ENCODE assay signal across 17 mouse cellular contexts in genomic region chr14:37139051-37139710, GRCm38 (mm10). TPM values are rescaled to one million over a fixed set of nuclear protein-coding genes. Genes with fewer than 3 reads are reported as not detected.
"Had no signal": no experiment of that assay in that cellular context is flagged by ENCODE, and none has a peak within 500 bp of the region (broad histone marks: within the 10 kb centered on the region; RNA-seq: fewer than 3 reads in every experiment).

No protein-coding gene starts in this region.

- H3K4me2 ChIP-seq: liver, embryonic 12.5 days; lung, embryonic 15.5 days; neural tube, embryonic 12.5 days; stomach, embryonic 15.5 days had no signal

- H3K4me1 ChIP-seq: liver, embryonic 12.5 days; stomach, embryonic 15.5 days had no signal

- DNase-seq: lung, postnatal 14 days; midbrain, embryonic 14.5 days; retina, postnatal 1 day; right cerebral cortex, postnatal 4 days; spleen, adult 18-20 months; thymus, postnatal 4 days had no signal

- H3K36me3 ChIP-seq: limb, embryonic 10.5 days; liver, embryonic 12.5 days; lung, embryonic 15.5 days; midbrain, embryonic 10.5 days; neural tube, embryonic 12.5 days; stomach, embryonic 15.5 days had no signal

- H3K27ac ChIP-seq: hindbrain, postnatal 0 days; left cerebral cortex, adult 2 months; limb, embryonic 10.5 days; liver, embryonic 12.5 days; lung, embryonic 15.5 days; midbrain, embryonic 10.5 days; neural tube, embryonic 12.5 days; stomach, embryonic 15.5 days had no signal

- ATAC-seq: hindbrain, postnatal 0 days; liver, embryonic 12.5 days had no signal

- H3K9ac ChIP-seq: liver, embryonic 12.5 days; lung, embryonic 15.5 days; neural tube, embryonic 12.5 days; stomach, embryonic 15.5 days had no signal

- H3K9me3 ChIP-seq: limb, embryonic 10.5 days; liver, embryonic 12.5 days; lung, embryonic 15.5 days; neural tube, embryonic 12.5 days; stomach, embryonic 15.5 days had no signal

- H3K4me3 ChIP-seq: left cerebral cortex, adult 2 months; limb, embryonic 10.5 days; liver, embryonic 12.5 days; lung, embryonic 15.5 days; midbrain, embryonic 10.5 days; neural tube, embryonic 12.5 days; stomach, embryonic 15.5 days had no signal

- H3K27me3 ChIP-seq: liver, embryonic 12.5 days; lung, embryonic 15.5 days; neural tube, embryonic 12.5 days; stomach, embryonic 15.5 days had no signal

RNA-seq across cellular contexts. Expression of gene 2610528A11Rik, which starts 25.4 kb away (rescaled TPM):
- total RNA-seq: hindbrain, postnatal 0 days; monocyte, adult 5-6 weeks; neutrophil, adult 5-6 weeks had no signal
- polyA plus RNA-seq: liver, embryonic 12.5 days; midbrain, embryonic 10.5 days; midbrain, embryonic 14.5 days had no signal

RNA-seq across cellular contexts. Expression of gene Cdhr1, which starts 41.0 kb away (rescaled TPM):
- total RNA-seq: monocyte, adult 5-6 weeks; neutrophil, adult 5-6 weeks had no signal
- polyA plus RNA-seq: liver, embryonic 12.5 days; liver, embryonic 16.5 days had no signal
